Mouse (Mus musculus): ENCODE measurements around the gene Adamts16. TPM values are rescaled to one million over a fixed set of nuclear protein-coding genes. Genes with fewer than 3 reads are reported as not detected.

Gene Adamts16
- polyA plus RNA-seq, 1 experiment from 2014 or later = 1.1 TPM

DNA sequence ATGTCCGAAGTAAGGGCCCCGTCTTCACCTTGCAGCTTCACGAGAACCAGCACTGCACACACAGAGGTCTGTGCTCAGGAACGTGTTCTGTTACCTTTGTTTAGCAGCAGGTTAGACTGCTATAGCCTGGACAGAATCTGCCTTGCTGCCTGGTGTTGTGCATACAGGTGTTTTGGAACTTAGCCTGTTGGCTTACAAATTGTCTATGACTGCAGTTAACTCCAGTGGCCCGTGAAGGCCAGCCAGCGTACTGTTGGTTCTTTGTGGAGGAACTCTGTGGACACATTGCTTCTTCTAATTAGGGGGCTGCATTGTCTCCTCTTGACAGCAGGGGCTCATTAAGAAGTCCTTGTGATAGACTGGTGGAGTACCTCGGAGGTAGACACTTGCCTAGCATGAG is 3.9 kb upstream of the Adamts16 start:
- 84% methylated on average over 7 of the region's 7 CpGs for WGBS
- Histone ChIP-seq H3K4me3 (ENCODE audit: low read depth, low read length) (no peak overlapping the region), H3K27me3 (ENCODE audit: control insufficient read depth, insufficient read depth, low read length) (peaks cover 17% of the 10 kb centered on the region), H3K9me3 (ENCODE audit: control insufficient read depth, low read depth, low read length) (no peaks in the 10 kb centered on the region), H3K4me2 (replicated peaks; ENCODE audit: low read depth, low read length) (no peak overlapping the region), H3K4me1 (ENCODE audit: control insufficient read depth, insufficient read depth, low read length) (peaks cover 6% of the 10 kb centered on the region; the same call in 1 of the 2 replicates), H3K27ac (ENCODE audit: low read length) (no peak overlapping the region), H3K36me3 (ENCODE audit: control insufficient read depth, insufficient read depth, low read length) (no peaks in the 10 kb centered on the region), H3K9ac (replicated peaks; ENCODE audit: low read depth, low read length) (no peak overlapping the region)
- ATAC-seq (ENCODE audit: insufficient number of reproducible peaks, insufficient read depth, low FRiP score, low read depth) = no peak

DNA sequence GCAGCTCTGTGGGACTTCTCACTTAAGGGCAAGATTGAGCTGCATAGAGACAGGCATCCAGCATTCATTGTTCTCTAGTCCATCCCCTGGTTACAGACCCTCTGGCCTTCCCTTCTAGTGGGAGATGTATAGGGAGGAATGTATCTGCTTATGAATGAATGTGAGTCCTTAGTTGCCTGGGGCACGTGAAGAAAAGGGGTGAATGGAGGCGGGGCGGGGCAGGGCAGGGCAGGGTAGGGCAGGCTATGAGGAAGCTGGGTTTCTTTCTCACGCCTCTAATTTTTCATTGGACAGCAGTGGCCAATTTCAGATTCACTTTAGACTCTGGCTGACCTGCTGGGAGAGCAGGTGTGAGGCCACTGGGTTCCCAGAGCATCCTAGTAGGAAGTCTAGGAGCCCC is 515 bp upstream of the Adamts16 start:
- ATAC-seq (ENCODE audit: insufficient number of reproducible peaks, insufficient read depth, low FRiP score, low read depth) = no peak

DNA sequence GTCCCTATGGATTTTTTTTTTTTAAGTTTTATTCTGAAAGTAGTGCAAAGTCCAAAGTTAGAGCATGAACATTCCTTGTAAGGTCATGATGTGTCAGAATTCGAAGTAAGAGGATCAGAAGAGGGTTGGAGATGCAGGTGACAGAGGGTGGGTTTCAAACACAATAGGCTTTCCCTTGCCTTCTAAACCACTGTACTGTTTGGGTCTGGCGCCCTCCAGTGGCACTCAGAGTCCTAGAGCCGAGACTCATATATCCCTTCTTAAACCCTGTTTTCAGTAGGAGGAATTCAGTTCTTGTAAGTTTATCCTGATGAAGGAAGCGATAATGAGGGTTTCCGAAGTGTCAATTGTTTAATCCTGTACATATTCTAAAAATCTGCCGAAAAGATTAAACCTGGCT is 1.4 kb downstream of the Adamts16 start:
- Histone ChIP-seq H3K4me1 (ENCODE audit: control insufficient read depth, insufficient read depth, low read length) (peaks cover 3% of the 10 kb centered on the region; the same call in 1 of the 2 replicates), H3K9me3 (ENCODE audit: control insufficient read depth, low read depth, low read length) (no peaks in the 10 kb centered on the region), H3K27me3 (ENCODE audit: control insufficient read depth, insufficient read depth, low read length) (peaks cover 17% of the 10 kb centered on the region), H3K4me2 (replicated peaks; ENCODE audit: low read depth, low read length) (no peak overlapping the region), H3K9ac (replicated peaks; ENCODE audit: low read depth, low read length) (no peak overlapping the region), H3K36me3 (ENCODE audit: control insufficient read depth, insufficient read depth, low read length) (no peaks in the 10 kb centered on the region), H3K27ac (ENCODE audit: low read length) (no peak overlapping the region), H3K4me3 (ENCODE audit: low read depth, low read length) (no peak overlapping the region)
- WGBS = 7% methylated on average over 6 of the region's 6 CpGs
- ATAC-seq (ENCODE audit: insufficient number of reproducible peaks, insufficient read depth, low FRiP score, low read depth) = no peak

More for the DNA sequence above, 515 bp upstream of the Adamts16 start:
- Histone ChIP-seq H3K4me1 (ENCODE audit: control insufficient read depth, insufficient read depth, low read length) (peaks cover 3% of the 10 kb centered on the region; the same call in 1 of the 2 replicates), H3K4me3 (ENCODE audit: low read depth, low read length) (no peak overlapping the region), H3K27me3 (ENCODE audit: control insufficient read depth, insufficient read depth, low read length) (peaks cover 17% of the 10 kb centered on the region), H3K9ac (replicated peaks; ENCODE audit: low read depth, low read length) (no peak overlapping the region), H3K36me3 (ENCODE audit: control insufficient read depth, insufficient read depth, low read length) (no peaks in the 10 kb centered on the region), H3K9me3 (ENCODE audit: control insufficient read depth, low read depth, low read length) (no peaks in the 10 kb centered on the region), H3K4me2 (replicated peaks; ENCODE audit: low read depth, low read length) (no peak overlapping the region), H3K27ac (ENCODE audit: low read length) (no peak overlapping the region)
- 46% methylated on average over 4 of the region's 4 CpGs for WGBS

DNA sequence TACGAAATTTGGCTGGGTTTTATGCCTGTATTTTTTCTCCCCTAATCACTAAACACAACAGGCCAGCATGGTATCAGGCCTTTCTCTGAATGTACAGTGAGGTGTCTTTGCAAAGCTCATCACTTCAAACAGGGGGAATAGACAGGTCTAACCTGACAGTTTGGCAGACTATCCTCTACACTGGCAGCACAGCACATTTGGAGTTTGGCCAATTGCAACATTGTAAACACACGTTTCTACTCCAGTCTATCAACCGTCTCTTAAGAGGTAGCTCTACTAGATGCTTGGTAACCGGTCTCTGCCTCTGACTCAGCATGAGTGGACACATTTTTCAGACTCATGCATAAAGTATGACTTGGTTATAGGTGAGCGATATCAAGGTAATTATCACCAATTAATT is 4.0 kb downstream of the Adamts16 start:
- Histone ChIP-seq H3K27me3 (ENCODE audit: control insufficient read depth, insufficient read depth, low read length) (peaks cover 16% of the 10 kb centered on the region), H3K9ac (replicated peaks; ENCODE audit: low read depth, low read length) (no peak overlapping the region), H3K4me1 (ENCODE audit: control insufficient read depth, insufficient read depth, low read length) (peaks cover 3% of the 10 kb centered on the region; the same call in 1 of the 2 replicates), H3K36me3 (ENCODE audit: control insufficient read depth, insufficient read depth, low read length) (no peaks in the 10 kb centered on the region), H3K4me2 (replicated peaks; ENCODE audit: low read depth, low read length) (no peak overlapping the region), H3K4me3 (ENCODE audit: low read depth, low read length) (no peak overlapping the region), H3K9me3 (ENCODE audit: control insufficient read depth, low read depth, low read length) (no peaks in the 10 kb centered on the region), H3K27ac (ENCODE audit: low read length) (no peak overlapping the region)
- 77% methylated on average over 5 of the region's 5 CpGs for WGBS
- ATAC-seq (ENCODE audit: insufficient number of reproducible peaks, insufficient read depth, low FRiP score, low read depth) = no peak

DNA sequence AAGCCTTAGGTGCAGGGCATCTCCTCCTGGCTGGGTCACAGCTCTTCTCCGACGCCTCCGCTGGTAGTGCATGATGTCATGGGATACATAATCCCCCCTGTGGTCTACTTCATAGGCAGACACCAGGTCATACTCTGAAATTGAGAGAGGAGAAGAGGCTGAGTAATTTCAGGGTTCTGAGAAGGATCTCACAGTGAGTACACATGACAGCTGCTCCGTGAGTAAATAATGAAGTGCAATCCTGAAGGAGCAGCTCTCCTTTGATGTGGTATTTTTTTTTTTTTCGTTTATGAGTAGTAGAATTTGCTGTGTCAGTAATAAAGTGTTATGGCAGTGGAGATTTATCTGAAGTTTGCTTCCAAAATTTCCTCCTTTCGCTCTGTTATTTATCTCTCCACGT is 5.4 kb downstream of the Adamts16 start:
- WGBS = 41% methylated on average over 7 of the region's 7 CpGs

DNA sequence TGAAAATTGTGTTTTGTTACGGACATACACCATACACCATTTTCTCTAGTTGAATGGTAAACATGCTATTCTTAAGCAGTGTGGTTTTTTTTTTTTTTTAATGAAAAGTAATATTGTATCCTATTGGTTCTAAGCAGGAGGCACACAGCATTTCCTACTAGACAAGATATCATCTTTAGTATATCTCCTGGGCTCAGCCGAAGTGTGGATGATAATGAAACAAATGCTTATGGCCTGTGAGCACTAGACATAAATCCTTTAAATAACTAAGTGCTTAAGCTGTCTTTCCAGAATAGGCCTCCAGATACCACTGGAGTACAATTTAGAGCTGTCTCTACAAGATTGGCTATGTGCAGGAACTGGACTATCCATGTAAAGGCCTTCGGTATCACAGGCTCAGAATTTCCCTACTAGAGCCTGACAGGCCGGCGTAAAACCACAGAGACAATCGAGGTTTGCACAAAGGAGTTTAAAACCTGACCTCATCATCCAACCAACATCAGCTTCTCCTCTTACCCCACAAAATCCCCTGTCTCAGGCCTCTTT is 8.9 kb downstream of the Adamts16 start:
- H3K36me3 ChIP-seq (ENCODE audit: control insufficient read depth, insufficient read depth, low read length) = no peaks in the 10 kb centered on the region
- 88% methylated on average over 6 of the region's 6 CpGs for WGBS
- H3K27ac ChIP-seq (ENCODE audit: low read length) = no peak overlapping the region
- ATAC-seq (ENCODE audit: insufficient number of reproducible peaks, insufficient read depth, low FRiP score, low read depth) = no peak
- H3K9ac ChIP-seq (replicated peaks; ENCODE audit: low read depth, low read length) = no peak overlapping the region
- H3K4me3 ChIP-seq (ENCODE audit: low read depth, low read length) = no peak overlapping the region
- no peak overlapping the region for H3K4me2 ChIP-seq (replicated peaks; ENCODE audit: low read depth, low read length)
- no peaks in the 10 kb centered on the region for H3K27me3 ChIP-seq (ENCODE audit: control insufficient read depth, insufficient read depth, low read length)
- H3K4me1 ChIP-seq (ENCODE audit: control insufficient read depth, insufficient read depth, low read length) = no peaks in the 10 kb centered on the region
- no peaks in the 10 kb centered on the region for H3K9me3 ChIP-seq (ENCODE audit: control insufficient read depth, low read depth, low read length)

More for the DNA sequence above, 5.4 kb downstream of the Adamts16 start:
- Histone ChIP-seq H3K9ac (replicated peaks; ENCODE audit: low read depth, low read length) (no peak overlapping the region), H3K4me2 (replicated peaks; ENCODE audit: low read depth, low read length) (no peak overlapping the region), H3K4me3 (ENCODE audit: low read depth, low read length) (no peak overlapping the region), H3K36me3 (ENCODE audit: control insufficient read depth, insufficient read depth, low read length) (no peaks in the 10 kb centered on the region), H3K4me1 (ENCODE audit: control insufficient read depth, insufficient read depth, low read length) (peaks cover 1% of the 10 kb centered on the region; the same call in 1 of the 2 replicates), H3K27me3 (ENCODE audit: control insufficient read depth, insufficient read depth, low read length) (peaks cover 5% of the 10 kb centered on the region; the same call in 1 of the 2 replicates), H3K9me3 (ENCODE audit: control insufficient read depth, low read depth, low read length) (no peaks in the 10 kb centered on the region), H3K27ac (ENCODE audit: low read length) (no peak overlapping the region)
- ATAC-seq (ENCODE audit: insufficient number of reproducible peaks, insufficient read depth, low FRiP score, low read depth) = peak; percentile 48; the same call in 1 of the 2 replicates

DNA sequence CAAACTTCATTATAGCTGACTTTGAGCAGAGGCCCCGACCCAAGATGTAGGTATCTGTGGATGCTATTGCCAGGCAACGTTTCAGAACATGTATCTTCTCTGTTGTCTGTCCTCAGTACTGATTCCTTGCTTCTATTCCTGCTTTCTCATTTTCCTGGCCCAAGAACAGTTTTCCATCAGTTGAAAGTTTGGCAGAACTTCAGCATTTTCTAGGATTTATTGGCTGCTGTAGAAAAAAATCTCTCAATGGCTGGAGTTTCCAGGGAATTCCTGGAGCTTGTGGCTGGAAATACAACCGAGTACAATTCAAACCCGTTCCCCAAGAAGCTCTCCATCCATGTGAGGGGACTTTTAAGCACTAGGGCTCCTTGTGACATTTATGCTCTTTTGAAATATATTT is 10.6 kb downstream of the Adamts16 start:
- Histone ChIP-seq H3K27ac (ENCODE audit: low read length) (no peak overlapping the region), H3K9ac (replicated peaks; ENCODE audit: low read depth, low read length) (no peak overlapping the region), H3K27me3 (ENCODE audit: control insufficient read depth, insufficient read depth, low read length) (no peaks in the 10 kb centered on the region), H3K36me3 (ENCODE audit: control insufficient read depth, insufficient read depth, low read length) (no peaks in the 10 kb centered on the region), H3K4me3 (ENCODE audit: low read depth, low read length) (no peak overlapping the region), H3K9me3 (ENCODE audit: control insufficient read depth, low read depth, low read length) (no peaks in the 10 kb centered on the region), H3K4me2 (replicated peaks; ENCODE audit: low read depth, low read length) (no peak overlapping the region), H3K4me1 (ENCODE audit: control insufficient read depth, insufficient read depth, low read length) (no peaks in the 10 kb centered on the region)
- ATAC-seq (ENCODE audit: insufficient number of reproducible peaks, insufficient read depth, low FRiP score, low read depth) = no peak
- WGBS = 51% methylated on average over 4 of the region's 4 CpGs

DNA sequence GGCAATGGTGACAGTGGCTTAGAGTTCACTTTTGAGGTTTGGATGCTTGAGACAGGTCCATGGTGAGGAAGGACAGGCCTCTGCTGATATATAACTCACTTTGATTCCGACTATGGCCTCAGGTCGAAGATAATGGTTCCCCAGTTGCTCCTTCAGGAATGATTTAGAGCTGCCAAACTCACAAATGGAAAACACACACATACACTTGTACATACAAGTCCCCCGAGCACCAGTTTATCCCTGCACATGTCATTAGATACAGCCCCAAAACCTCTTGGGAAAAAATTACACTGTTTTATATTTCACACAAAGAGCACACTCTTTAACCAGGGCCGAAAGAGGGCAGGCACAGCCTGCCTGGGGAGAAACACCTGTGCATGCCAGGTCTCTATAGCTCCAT is 14.1 kb downstream of the Adamts16 start:
- H3K4me2 ChIP-seq (replicated peaks; ENCODE audit: low read depth, low read length) = no peak overlapping the region
- H3K4me1 ChIP-seq (ENCODE audit: control insufficient read depth, insufficient read depth, low read length) = no peaks in the 10 kb centered on the region
- H3K4me3 ChIP-seq (ENCODE audit: low read depth, low read length) = no peak overlapping the region
- H3K27ac ChIP-seq (ENCODE audit: low read length) = no peak overlapping the region
- no peak overlapping the region for H3K9ac ChIP-seq (replicated peaks; ENCODE audit: low read depth, low read length)
- no peak for ATAC-seq (ENCODE audit: insufficient number of reproducible peaks, insufficient read depth, low FRiP score, low read depth)
- H3K27me3 ChIP-seq (ENCODE audit: control insufficient read depth, insufficient read depth, low read length) = no peaks in the 10 kb centered on the region
- WGBS = 80% methylated on average over 4 of the region's 4 CpGs
- no peaks in the 10 kb centered on the region for H3K9me3 ChIP-seq (ENCODE audit: control insufficient read depth, low read depth, low read length)
- no peaks in the 10 kb centered on the region for H3K36me3 ChIP-seq (ENCODE audit: control insufficient read depth, insufficient read depth, low read length)

DNA sequence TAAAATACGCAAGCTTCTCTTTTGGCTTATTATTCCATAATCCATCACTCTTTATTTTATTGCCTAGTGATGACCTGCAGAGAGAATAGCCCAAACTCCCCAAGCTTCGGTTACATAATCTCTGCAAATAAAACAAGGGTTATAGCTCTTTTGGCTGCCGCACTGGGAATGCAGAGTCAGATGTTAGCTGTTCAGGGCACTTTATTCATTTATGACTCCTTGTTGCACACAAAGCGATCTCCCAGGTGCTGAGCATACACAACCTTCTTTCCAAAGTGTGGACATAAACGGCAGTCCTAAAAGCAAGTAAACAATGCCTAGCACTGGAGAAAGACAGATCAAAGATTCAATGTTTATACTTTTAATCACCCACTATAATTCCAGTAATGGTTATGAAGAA is 16.3 kb downstream of the Adamts16 start:
- Histone ChIP-seq H3K4me1 (ENCODE audit: control insufficient read depth, insufficient read depth, low read length) (no peaks in the 10 kb centered on the region), H3K4me2 (replicated peaks; ENCODE audit: low read depth, low read length) (no peak overlapping the region), H3K27ac (ENCODE audit: low read length) (no peak overlapping the region), H3K9ac (replicated peaks; ENCODE audit: low read depth, low read length) (no peak overlapping the region), H3K36me3 (ENCODE audit: control insufficient read depth, insufficient read depth, low read length) (no peaks in the 10 kb centered on the region), H3K27me3 (ENCODE audit: control insufficient read depth, insufficient read depth, low read length) (no peaks in the 10 kb centered on the region), H3K9me3 (ENCODE audit: control insufficient read depth, low read depth, low read length) (no peaks in the 10 kb centered on the region), H3K4me3 (ENCODE audit: low read depth, low read length) (no peak overlapping the region)
- ATAC-seq (ENCODE audit: insufficient number of reproducible peaks, insufficient read depth, low FRiP score, low read depth) = no peak
- WGBS = 53% methylated on average over 5 of the region's 5 CpGs
